Mouse (Mus musculus) stomach, postnatal 0 days (tissue): ENCODE data around the gene Ptk7. TPM values are rescaled to one million over a fixed set of nuclear protein-coding genes. Genes with fewer than 3 reads are reported as not detected.

ENCODE experiments used
- ATAC-seq: fragments of 200-750 bp; cut with Nextera tagmentation; 2 replicates; pipeline ENCODE4 v1.8.0; 2017; ENCODE audit not compliant: low FRiP score, low TSS enrichment
- DNase-seq: peaks from one replicate; pipeline ENCODE4 v3.0.0-alpha.2; 2016; ENCODE audit warnings: low spot score
- H3K27ac ChIP-seq: fragments of 300-500 bp; sonication (generic); replicated peaks from 2 replicates; pipeline ENCODE4 v1.5.1; 2014; ENCODE audit warnings: mild to moderate bottlenecking, control low read depth
- H3K27me3 ChIP-seq: fragments of 300-500 bp; sonication (generic); 2 replicates; pipeline ENCODE4 v1.6.1; 2014; ENCODE audit warnings: low read length; ENCODE audit not compliant: control insufficient read depth, insufficient read depth
- H3K36me3 ChIP-seq: fragments of 300-500 bp; sonication (generic); 2 replicates; pipeline ENCODE4 v1.6.1; 2014; ENCODE audit warnings: low read length, mixed read lengths; ENCODE audit not compliant: control insufficient read depth, insufficient read depth
- H3K4me1 ChIP-seq: fragments of 300-500 bp; sonication (generic); replicated peaks from 2 replicates; pipeline ENCODE4 v1.6.1; 2014; ENCODE audit warnings: antibody characterized with exemption; ENCODE audit not compliant: control insufficient read depth, insufficient read depth
- H3K4me2 ChIP-seq: fragments of 300-500 bp; sonication (generic); replicated peaks from 2 replicates; pipeline ENCODE4 v1.6.1; 2014; ENCODE audit warnings: low read depth, mild to moderate bottlenecking, control low read depth, moderate library complexity
- H3K4me3 ChIP-seq: fragments of 300-500 bp; sonication (generic); 2 replicates; pipeline ENCODE4 v1.5.1; 2014; ENCODE audit warnings: low read depth, low read length, control low read depth
- H3K9ac ChIP-seq: fragments of 300-500 bp; sonication (generic); 2 replicates; pipeline ENCODE4 v1.6.1; 2014; ENCODE audit warnings: mild to moderate bottlenecking, low read length, control low read depth, mixed read lengths
- H3K9me3 ChIP-seq: fragments of 300-500 bp; sonication (generic); 2 replicates; pipeline ENCODE4 v1.6.1; 2016; ENCODE audit warnings: low read length; ENCODE audit not compliant: control insufficient read depth
- CTCF ChIP-seq: IDR thresholded peaks from 2 replicates; pipeline ENCODE4 v1.5.1; 2016; ENCODE audit warnings: antibody characterized with exemption, low read depth, mild to moderate bottlenecking, moderate library complexity
- EP300 ChIP-seq: optimal IDR thresholded peaks from 2 replicates; pipeline ENCODE3; 2016; ENCODE audit warnings: antibody characterized with exemption
- WGBS: fragments of 180-500 bp; shearing (Covaris S2); extraction: QIAGEN DNeasy Blood & Tissue Kit; methylation state at CpG from one replicate; pipeline ENCODE4 v1.1.7; 2014; 5-methylcytosine and 5-hydroxymethylcytosine counted together
- polyA plus RNA-seq: library from polyadenylated mRNA; unstranded; fragments of >200 nt; fragmentation: Nextera tagmentation; extraction: Ambion mirVana; gene quantifications from 2 replicates; pipeline ENCODE4 v1.2.1, GENCODE M21; 2015

Ptk7 gene
- polyA plus RNA-seq, 1 experiment from 2014 or later: 29.4 TPM

DNA sequence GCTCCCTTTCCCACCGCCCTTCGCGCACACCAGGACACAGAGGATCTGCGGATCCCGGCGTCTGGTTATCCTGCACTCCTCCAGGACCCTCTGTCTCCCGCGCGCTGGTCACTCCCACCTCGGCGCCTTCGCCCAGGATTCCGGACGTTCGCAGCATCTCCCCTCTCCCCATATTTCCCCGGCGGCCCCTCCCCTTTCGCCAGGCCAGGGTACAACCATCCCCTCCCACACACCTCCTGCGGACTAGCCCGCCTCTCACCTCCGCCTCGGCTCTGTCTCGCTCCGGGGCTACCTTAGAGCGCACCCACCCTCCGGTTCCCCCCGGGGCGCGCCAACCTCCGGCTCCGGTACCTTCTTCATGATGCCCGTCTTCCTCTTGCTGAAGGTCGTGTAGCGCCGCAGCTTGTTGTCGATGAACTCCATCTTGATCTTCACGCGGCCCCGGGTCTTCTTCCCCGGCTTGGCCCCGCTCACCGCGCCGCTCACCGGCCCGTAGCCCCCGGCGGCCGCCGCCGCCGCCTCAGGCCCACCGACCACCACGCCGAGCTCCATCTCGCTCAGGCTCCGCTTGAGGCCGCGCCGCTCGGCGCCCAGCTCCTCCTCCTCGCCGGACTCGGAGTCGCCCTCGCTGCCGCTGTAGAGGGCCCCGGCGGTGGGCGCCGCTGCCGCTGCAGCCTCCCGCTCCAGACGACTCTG lies 74.2 kb downstream of the Ptk7 start:
- peak; percentile 38 for DNase-seq

DNA sequence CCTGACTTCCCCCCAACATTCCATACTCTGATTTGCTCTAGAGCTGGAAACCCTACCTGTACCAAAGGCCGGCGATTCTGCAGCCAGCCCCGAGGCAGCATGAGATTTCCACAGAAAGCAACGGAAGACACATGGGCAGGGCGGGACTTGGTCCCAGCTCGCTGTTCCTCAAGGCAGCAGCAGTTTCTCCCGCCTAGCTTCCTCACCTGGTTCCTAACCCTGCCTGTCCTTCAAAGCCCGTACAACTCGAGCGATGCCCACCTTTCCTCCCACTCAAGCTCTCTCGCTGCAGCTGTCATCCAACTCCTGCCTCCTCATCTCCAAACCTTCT lies 74.7 kb downstream of the Ptk7 start:
- Histone ChIP-seq H3K27me3 (no peaks in the 10 kb centered on the region), H3K9ac (peak overlapping the region; percentile 100), H3K27ac (peak overlapping the region; percentile 96), H3K36me3 (peaks cover 13% of the 10 kb centered on the region), H3K4me2 (peak overlapping the region; percentile 90), H3K4me3 (peak overlapping the region; percentile 99), H3K9me3 (no peaks in the 10 kb centered on the region), H3K4me1 (peaks cover 9% of the 10 kb centered on the region; the same call in 1 of the 2 replicates)
- WGBS: under 1% methylated on average over 11 of the region's 11 CpGs
- no peak for ATAC-seq
- TF ChIP-seq EP300: no peak
- TF ChIP-seq CTCF: no peak
- DNase-seq: peak; percentile 52

More for the DNA sequence above, 74.2 kb downstream of the Ptk7 start:
- H3K4me3 ChIP-seq: peak overlapping the region; percentile 99
- TF ChIP-seq CTCF (no peak), EP300 (no peak)
- peak overlapping the region; percentile 100 for H3K9ac ChIP-seq
- under 1% methylated on average over 63 of the region's 75 CpGs for WGBS
- H3K9me3 ChIP-seq: no peaks in the 10 kb centered on the region
- H3K27ac ChIP-seq: peak overlapping the region; percentile 96
- no peaks in the 10 kb centered on the region for H3K27me3 ChIP-seq
- H3K4me1 ChIP-seq: peaks cover 9% of the 10 kb centered on the region; the same call in 1 of the 2 replicates
- ATAC-seq: no peak
- H3K36me3 ChIP-seq: peaks cover 11% of the 10 kb centered on the region
- peak overlapping the region; percentile 90 for H3K4me2 ChIP-seq

DNA sequence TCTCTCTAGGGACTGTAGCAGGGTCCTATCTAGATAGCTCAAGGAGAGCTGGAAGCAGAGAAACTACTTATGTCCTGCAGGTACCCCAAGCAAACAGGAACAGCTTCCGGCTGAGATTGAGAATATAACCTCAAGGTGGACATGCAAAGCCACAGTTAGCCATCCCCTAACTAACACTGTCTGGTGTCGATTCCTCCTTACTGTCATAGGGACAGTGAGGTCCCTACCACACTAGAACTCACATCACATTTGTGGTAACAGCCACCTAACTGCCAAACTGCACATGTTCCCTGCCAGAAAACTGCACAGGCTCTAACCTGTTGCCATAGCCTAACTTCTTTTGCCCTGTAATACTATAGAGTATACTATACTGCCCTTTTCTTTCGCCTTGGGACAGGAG lies 75.4 kb downstream of the Ptk7 start:
- WGBS: 42% methylated on average over 3 of the region's 3 CpGs
- Histone ChIP-seq H3K27ac (peak overlapping the region; percentile 96), H3K4me2 (peak overlapping the region; percentile 90), H3K36me3 (peaks cover 16% of the 10 kb centered on the region), H3K9ac (peak overlapping the region; percentile 100), H3K4me3 (peak overlapping the region; percentile 99), H3K27me3 (no peaks in the 10 kb centered on the region), H3K4me1 (peaks cover 9% of the 10 kb centered on the region; the same call in 1 of the 2 replicates), H3K9me3 (no peaks in the 10 kb centered on the region)
- ATAC-seq: no peak
- DNase-seq: no peak
- TF ChIP-seq EP300 (no peak), CTCF (no peak)

DNA sequence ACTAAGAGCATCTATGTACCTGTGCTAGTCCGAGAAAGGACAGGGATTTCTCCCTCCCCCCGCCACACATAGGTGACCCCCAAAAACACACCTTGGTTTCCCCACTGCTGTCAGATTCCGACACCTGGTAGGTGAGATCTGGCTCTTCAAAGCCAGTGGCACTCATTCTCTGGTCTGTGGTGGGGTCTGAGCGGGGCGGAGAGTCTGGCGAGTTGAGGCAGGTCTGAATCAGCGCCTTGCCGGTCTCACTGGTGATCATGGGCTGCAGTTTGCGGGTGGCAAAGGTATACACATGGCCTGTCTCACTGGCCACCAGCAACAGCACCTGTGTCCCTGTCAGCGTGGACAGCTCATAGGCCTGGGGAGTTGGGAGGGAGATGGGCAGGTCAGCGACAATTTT lies 75.8 kb downstream of the Ptk7 start:
- H3K4me2 ChIP-seq: peak overlapping the region; percentile 90
- TF ChIP-seq CTCF: no peak
- no peak for TF ChIP-seq EP300
- H3K4me1 ChIP-seq: peaks cover 9% of the 10 kb centered on the region; the same call in 1 of the 2 replicates
- H3K27ac ChIP-seq: peak overlapping the region; percentile 96
- DNase-seq: no peak
- no peaks in the 10 kb centered on the region for H3K9me3 ChIP-seq
- peak overlapping the region; percentile 99 for H3K4me3 ChIP-seq
- no peaks in the 10 kb centered on the region for H3K27me3 ChIP-seq
- ATAC-seq: no peak
- H3K9ac ChIP-seq: peak overlapping the region; percentile 100
- WGBS: 28% methylated on average over 11 of the region's 11 CpGs
- peaks cover 20% of the 10 kb centered on the region for H3K36me3 ChIP-seq

DNA sequence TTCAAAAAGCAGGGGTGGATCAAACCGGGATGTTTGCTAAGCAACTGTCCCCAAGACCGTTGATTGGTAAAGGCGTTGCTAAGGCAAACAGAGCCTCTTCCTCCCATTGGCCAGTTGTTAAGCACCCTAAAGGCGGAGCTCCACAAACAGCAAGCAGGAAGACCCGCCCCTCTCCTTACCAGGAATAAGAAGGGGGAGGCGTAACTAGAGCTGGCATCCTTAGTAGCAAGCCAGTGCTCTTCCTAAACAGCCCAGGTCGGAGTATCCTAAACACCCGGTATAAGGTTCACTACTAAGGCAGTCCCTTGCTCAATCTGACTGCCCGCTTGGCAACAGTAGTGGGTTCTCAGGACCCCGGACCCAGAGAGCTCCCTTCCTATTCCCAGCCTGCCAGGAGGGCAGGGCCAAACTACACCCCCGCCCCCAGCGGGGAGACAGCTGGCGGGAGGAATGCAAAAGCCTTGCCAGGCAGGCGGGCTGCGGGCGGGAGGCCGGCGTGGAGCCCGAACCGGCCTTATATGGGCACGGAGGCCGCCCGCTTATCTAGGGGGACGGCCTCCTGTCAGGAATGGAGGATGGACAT lies 76.4 kb downstream of the Ptk7 start:
- H3K9ac ChIP-seq: peak overlapping the region; percentile 100; the same call in 1 of the 2 replicates
- ATAC-seq: peak; percentile 83
- H3K27me3 ChIP-seq: no peaks in the 10 kb centered on the region
- peaks cover 9% of the 10 kb centered on the region; the same call in 1 of the 2 replicates for H3K4me1 ChIP-seq
- H3K27ac ChIP-seq: peak overlapping the region; percentile 96
- H3K9me3 ChIP-seq: no peaks in the 10 kb centered on the region
- peak overlapping the region; percentile 99 for H3K4me3 ChIP-seq
- peak; percentile 92 for DNase-seq
- peaks cover 23% of the 10 kb centered on the region for H3K36me3 ChIP-seq
- TF ChIP-seq CTCF (no peak; the same call in 1 of the 2 replicates), EP300 (no peak)
- H3K4me2 ChIP-seq: peak overlapping the region; percentile 90
- WGBS: 2% methylated on average over 24 of the region's 24 CpGs

DNA sequence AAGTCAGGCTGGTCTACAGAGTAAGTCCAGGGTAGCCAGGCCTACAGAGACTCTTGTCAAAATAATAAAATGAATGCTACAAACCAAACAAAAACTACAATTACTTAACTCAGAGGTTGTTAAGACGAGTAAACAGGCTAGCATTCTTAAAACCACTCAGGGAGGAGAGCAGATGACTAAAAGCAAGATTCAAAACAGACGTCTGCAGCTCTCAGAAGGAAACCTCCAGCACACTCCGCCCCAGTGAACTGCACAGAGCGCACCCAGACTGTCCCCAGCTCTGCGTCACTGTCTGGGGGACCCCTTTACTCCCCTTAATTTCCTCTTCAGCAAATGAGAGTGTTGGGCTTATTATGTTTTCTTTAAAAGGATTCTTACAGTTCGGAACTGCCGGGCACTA lies 77.2 kb downstream of the Ptk7 start:
- Histone ChIP-seq H3K4me3 (no peak overlapping the region), H3K9me3 (no peaks in the 10 kb centered on the region), H3K36me3 (peaks cover 23% of the 10 kb centered on the region), H3K4me1 (peaks cover 9% of the 10 kb centered on the region; the same call in 1 of the 2 replicates), H3K27ac (peak overlapping the region; percentile 67; the same call in 1 of the 2 replicates), H3K4me2 (no peak overlapping the region), H3K9ac (no peak overlapping the region), H3K27me3 (no peaks in the 10 kb centered on the region)
- TF ChIP-seq EP300 (no peak), CTCF (no peak)
- ATAC-seq (no peak), DNase-seq (no peak)
- WGBS: 74% methylated on average over 7 of the region's 7 CpGs
